Mouse (Mus musculus) C3H10T1/2 (cell line): Measurements from ENCODE around the gene Pxk. TPM values are rescaled to one million over a fixed set of nuclear protein-coding genes. Genes with fewer than 3 reads are reported as not detected.

Experiments used
- polyA plus RNA-seq, 2 experiments: library from polyadenylated mRNA; unstranded; fragments of >200 nt; fragmentation: generic; extraction: Trizol; gene quantifications; one replicate each; pipeline ENCODE4 v1.2.1; 2012; ENCODE audit warnings: missing spikeins in 2 of 2

Pxk gene
- polyA plus RNA-seq: 10 to 100 TPM in 1 of 2 experiments, 1 to 10 TPM in 1; 2.6 to 14.4 TPM

GRCm38 (mm10) chr14:8097978-8098686 lies at the start of gene Pxk:
Pxk (plus strand) TSS chr14:8098211.

GRCm38 (mm10) chr14:8080165-8080679 lies 17.8 kb upstream of the Pxk start, which contains the start of gene Rpp14:
Rpp14 (plus strand) TSS chr14:8080367.

GRCm38 (mm10) chr14:8172507-8173410 lies 74.7 kb downstream of the Pxk start, which contains the start of gene Pdhb:
Pdhb (minus strand) TSS chr14:8173025.

GRCm38 (mm10) chr14:8213803-8214224 lies 115.8 kb downstream of the Pxk start, which contains the start of gene Kctd6:
Kctd6 (plus strand) TSS chr14:8214140.

Other genes starting within 250 kb of the Pxk start
- gene Gm45521, start 140.9 kb upstream of the Pxk start, polyA plus RNA-seq: not detected
- gene Dnase1l3, start 103.6 kb upstream of the Pxk start, polyA plus RNA-seq: under 1 TPM; 0.01 to 0.02 TPM
- 10 to 100 TPM in 1 of 2 experiments, 1 to 10 TPM in 1; 8.6 to 14.3 TPM for gene Abhd6, start 95.3 kb upstream of the Pxk start, polyA plus RNA-seq
- 10 to 100 TPM; 12.1 to 17.7 TPM for gene Rpp14, start 17.8 kb upstream of the Pxk start, polyA plus RNA-seq
- 10 to 100 TPM; 19.1 to 65.6 TPM for gene Pdhb, start 74.8 kb downstream of the Pxk start, polyA plus RNA-seq
- 1 to 10 TPM; 2.5 to 7.0 TPM for gene Kctd6, start 115.9 kb downstream of the Pxk start, polyA plus RNA-seq
- 1 to 10 TPM in 1 of 2 experiments, under 1 TPM in 1; 0.20 to 3.0 TPM for gene Acox2, start 161.1 kb downstream of the Pxk start, polyA plus RNA-seq
- 1 to 10 TPM in 1 of 2 experiments, not detected in 1; 9.0 TPM for gene Fam107a, start 219.8 kb downstream of the Pxk start, polyA plus RNA-seq